Mouse (Mus musculus): ENCODE data around the gene Cyth1.

DNA sequence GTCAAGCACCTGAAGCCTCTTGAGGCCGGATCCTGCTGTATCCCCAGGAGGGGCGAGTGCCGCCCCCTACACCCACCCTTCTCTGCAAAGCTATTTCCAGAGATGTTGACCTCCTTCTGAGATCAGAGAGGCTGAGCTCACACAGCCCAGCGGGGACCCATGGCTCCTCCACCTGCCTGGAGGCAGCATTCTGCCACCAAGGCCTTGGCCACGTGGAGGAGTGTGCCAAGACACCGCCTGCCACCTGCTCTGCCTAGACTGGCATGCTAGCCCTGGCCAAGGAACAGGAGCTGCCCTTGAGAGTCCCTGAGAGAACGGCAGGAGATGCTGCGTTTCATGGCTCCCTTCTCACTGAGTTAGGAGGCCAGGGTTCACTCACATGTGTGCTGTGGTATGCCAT is 83.8 kb downstream of the Cyth1 start:
- TF ChIP-seq CTCF (conservative IDR thresholded peaks at IDR 0.05; ENCODE audit: insufficient read depth, insufficient read length, low read depth, low read length) (no peak), POLR2A (IDR thresholded peaks at IDR 0.05; ENCODE audit: low read depth, low read length) (no peak)

Measured in kidney, adult 2 months (tissue).